Mouse (Mus musculus) kidney, postnatal 25 days (tissue): ENCODE results near the gene Lrch2.
"Not testable (repeated sequence)": the region's sequence is repeated elsewhere in the genome, so short reads cannot be mapped to it uniquely, and the experiment has no call there.

ENCODE experiments used
- DNase-seq, 2 experiments: peaks; one replicate each; pipeline ENCODE4 v3.0.0; 2021; ENCODE audit warnings: mixed read lengths in 2 of 2

Gene Lrch2

GRCm38 (mm10) chrX:147553421-147554201, at the start of gene Lrch2:
Lrch2 (minus strand) TSS chrX:147554081.
- DNase-seq, result peak; percentile 15 to 39

GRCm38 (mm10) chrX:147540934-147541870, 12.7 kb downstream of the Lrch2 start:
- DNase-seq, result no peak

- no peak for DNase-seq
Measured at GRCm38 (mm10) chrX:147538377-147538776, 15.5 kb downstream of the Lrch2 start.

GRCm38 (mm10) chrX:147537117-147537516, 16.8 kb downstream of the Lrch2 start:
- not testable (repeated sequence) for DNase-seq

GRCm38 (mm10) chrX:147535616-147536015, 18.3 kb downstream of the Lrch2 start:
- DNase-seq, result no peak

- no peak for DNase-seq
Measured at GRCm38 (mm10) chrX:147531675-147532074, 22.2 kb downstream of the Lrch2 start.

GRCm38 (mm10) chrX:147527646-147528172, 26.2 kb downstream of the Lrch2 start:
- DNase-seq, result no peak

- DNase-seq, result no peak
Measured at GRCm38 (mm10) chrX:147489551-147489950, 64.3 kb downstream of the Lrch2 start.

- DNase-seq, result not testable (repeated sequence)
Measured at GRCm38 (mm10) chrX:147453610-147454009, 100.3 kb downstream of the Lrch2 start, which contains the start of gene Vmn1r239-ps. Vmn1r239-ps (minus strand) TSS chrX:147453710.

- DNase-seq, result no peak
Measured at GRCm38 (mm10) chrX:147443386-147443785, 110.5 kb downstream of the Lrch2 start.

GRCm38 (mm10) chrX:147435400-147435799, 118.5 kb downstream of the Lrch2 start:
- no peak for DNase-seq

GRCm38 (mm10) chrX:147429753-147430152, 124.1 kb downstream of the Lrch2 start:
- peak in 1 of 2 experiments; percentile 1 for DNase-seq

- no peak for DNase-seq
Measured at GRCm38 (mm10) chrX:147429129-147429528, 124.8 kb downstream of the Lrch2 start, which contains the start of gene Il13ra2. Il13ra2 (minus strand) TSS chrX:147429192.
